In the genomic region with DNA sequence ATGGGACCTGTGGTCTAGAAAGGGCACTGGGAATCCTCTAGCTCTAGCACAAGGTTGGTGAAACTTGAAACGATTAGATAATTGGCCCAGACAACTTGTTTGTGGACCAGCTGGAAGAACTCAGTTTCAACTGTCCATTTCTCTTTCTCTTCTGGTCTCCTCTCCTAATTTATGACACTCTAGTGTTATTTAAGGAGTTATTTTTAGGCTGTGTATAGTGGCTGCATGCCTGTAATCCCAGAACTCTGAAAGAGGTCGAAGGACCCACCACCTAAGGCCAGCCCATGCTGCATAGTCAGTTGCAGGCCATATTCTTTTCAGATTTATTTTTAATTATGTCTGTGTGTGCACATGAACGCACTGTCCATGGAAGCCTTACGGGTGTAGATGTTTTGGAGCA, we compare ENCODE assay signal across 11 mouse cellular contexts. TPM values are rescaled to one million over a fixed set of nuclear protein-coding genes. Genes with fewer than 3 reads are reported as not detected.
DNase-seq lines count a peak whose midpoint lies in the region; ATAC-seq and TF ChIP-seq lines count a peak whose summit lies in the region.
"Had no signal": no experiment of that assay in that cellular context is flagged by ENCODE, and none has a peak within 500 bp of the region (broad histone marks: within the 10 kb centered on the region; RNA-seq: fewer than 3 reads in every experiment).

No protein-coding gene starts in this region.

- peaks cover 22% of the 10 kb centered on the region for H3K36me3 ChIP-seq in heart, embryonic 13.5 days
- H3K36me3 ChIP-seq in limb, embryonic 12.5 days = peaks cover 22% of the 10 kb centered on the region
- peaks cover 5% of the 10 kb centered on the region for H3K36me3 ChIP-seq in neural tube, embryonic 13.5 days

- no peaks in the 10 kb centered on the region for H3K27me3 ChIP-seq in heart, embryonic 13.5 days (replicated peaks)
- no peaks in the 10 kb centered on the region for H3K27me3 ChIP-seq in limb, embryonic 12.5 days
- no peaks in the 10 kb centered on the region for H3K27me3 ChIP-seq in neural tube, embryonic 13.5 days

- TF ChIP-seq CTCF in layer of hippocampus, adult 2 months (conservative IDR thresholded peaks at IDR 0.05) = no peak

- ATAC-seq in heart, embryonic 13.5 days (ENCODE audit: extremely low read depth, insufficient number of reproducible peaks, low FRiP score, low TSS enrichment) = no peak
- no peak for ATAC-seq in limb, embryonic 12.5 days (ENCODE audit: insufficient number of reproducible peaks, insufficient read depth, low FRiP score, low TSS enrichment, low read depth)
- no peak for ATAC-seq in neural tube, embryonic 13.5 days (ENCODE audit: low read depth)

- H3K4me2 ChIP-seq in heart, embryonic 13.5 days = peak overlapping the region; percentile 74
- peak overlapping the region; percentile 87 for H3K4me2 ChIP-seq in limb, embryonic 12.5 days
- peak overlapping the region; percentile 82 for H3K4me2 ChIP-seq in neural tube, embryonic 13.5 days

- peak overlapping the region; percentile 97 for H3K4me3 ChIP-seq in heart, embryonic 13.5 days
- H3K4me3 ChIP-seq in limb, embryonic 12.5 days (replicated peaks) = peak overlapping the region; percentile 94; the same call in 1 of the 2 replicates
- peak overlapping the region; percentile 98 for H3K4me3 ChIP-seq in neural tube, embryonic 13.5 days
- no peak overlapping the region for H3K4me3 ChIP-seq in layer of hippocampus, adult 2 months

- no peaks in the 10 kb centered on the region for H3K9me3 ChIP-seq in heart, embryonic 13.5 days
- no peaks in the 10 kb centered on the region for H3K9me3 ChIP-seq in limb, embryonic 12.5 days
- H3K9me3 ChIP-seq in neural tube, embryonic 13.5 days = no peaks in the 10 kb centered on the region

- peak overlapping the region; percentile 97 for H3K27ac ChIP-seq in heart, embryonic 13.5 days (replicated peaks)
- no peak overlapping the region for H3K27ac ChIP-seq in limb, embryonic 12.5 days
- 0 out of 2 replicates have a peak overlapping the region, but pooled peaks have one; percentile 94 for H3K27ac ChIP-seq in neural tube, embryonic 13.5 days (replicated peaks)
- H3K27ac ChIP-seq in layer of hippocampus, adult 2 months = no peak overlapping the region

- 70% methylated on average over 4 of the region's 4 CpGs for WGBS in heart, embryonic 13.5 days
- 95% methylated on average over 4 of the region's 4 CpGs for WGBS in limb, embryonic 12.5 days
- WGBS in neural tube, embryonic 13.5 days = 74% methylated on average over 4 of the region's 4 CpGs

- peak overlapping the region; percentile 97 for H3K9ac ChIP-seq in heart, embryonic 13.5 days
- H3K9ac ChIP-seq in limb, embryonic 12.5 days (replicated peaks) = no peak overlapping the region
- peak overlapping the region; percentile 99; the same call in 1 of the 2 replicates for H3K9ac ChIP-seq in neural tube, embryonic 13.5 days

- peak; percentile 26 for DNase-seq in kidney, adult 9 months
- no peak for DNase-seq in kidney, postnatal 36 days
- DNase-seq in urinary bladder, postnatal 14 days (ENCODE audit: low spot score) = no peak
- no peak for DNase-seq in adrenal gland, postnatal 10 days
- no peak for DNase-seq in layer of hippocampus, adult 2 months (ENCODE audit: low spot score in 2 of 2)
- DNase-seq: cerebellum, adult 18-20 months had no signal

- peaks cover 31% of the 10 kb centered on the region for H3K4me1 ChIP-seq in heart, embryonic 13.5 days
- peaks cover 22% of the 10 kb centered on the region for H3K4me1 ChIP-seq in limb, embryonic 12.5 days (replicated peaks)
- peaks cover 37% of the 10 kb centered on the region for H3K4me1 ChIP-seq in neural tube, embryonic 13.5 days (replicated peaks)

RNA-seq across cellular contexts. Expression of a gene that starts 0.9 kb away (rescaled TPM):
- polyA plus RNA-seq in heart, embryonic 13.5 days (2015; fragmentation: Nextera tagmentation; extraction: Ambion mirVana) = 12.2 and 13.2 TPM in 2 replicates
- 29.6 and 31.9 TPM in 2 replicates for polyA plus RNA-seq in limb, embryonic 12.5 days (2016; fragmentation: Nextera tagmentation; extraction: Ambion mirVana)
- polyA plus RNA-seq in neural tube, embryonic 13.5 days (2015; fragmentation: Nextera tagmentation; extraction: Ambion mirVana) = 22.5 and 22.9 TPM in 2 replicates
- 10 to 100 TPM; 43.8 to 53.5 TPM for total RNA-seq in adrenal gland, postnatal 10 days (2021)
- total RNA-seq in layer of hippocampus, adult 2 months (2021) = 10 to 100 TPM; 47.9 to 50.9 TPM

RNA-seq across cellular contexts. Expression of a gene that starts 32.8 kb away (rescaled TPM):
- not detected in 2 replicates for polyA plus RNA-seq in heart, embryonic 13.5 days (2015; fragmentation: Nextera tagmentation; extraction: Ambion mirVana)
- polyA plus RNA-seq in limb, embryonic 12.5 days (2016; fragmentation: Nextera tagmentation; extraction: Ambion mirVana) = not detected in 2 replicates
- polyA plus RNA-seq in neural tube, embryonic 13.5 days (2015; fragmentation: Nextera tagmentation; extraction: Ambion mirVana) = not detected in 2 replicates
- total RNA-seq in adrenal gland, postnatal 10 days (2021) = not detected
- total RNA-seq in layer of hippocampus, adult 2 months (2021) = not detected
- total RNA-seq: ES-E14; left cerebral cortex, postnatal 25 days had no signal

RNA-seq across cellular contexts. Expression of a gene that starts 53.3 kb away (rescaled TPM):
- polyA plus RNA-seq in heart, embryonic 13.5 days (2015; fragmentation: Nextera tagmentation; extraction: Ambion mirVana) = 26.8 and 29.7 TPM in 2 replicates
- 49.6 and 55.2 TPM in 2 replicates for polyA plus RNA-seq in limb, embryonic 12.5 days (2016; fragmentation: Nextera tagmentation; extraction: Ambion mirVana)
- 30.8 and 34.9 TPM in 2 replicates for polyA plus RNA-seq in neural tube, embryonic 13.5 days (2015; fragmentation: Nextera tagmentation; extraction: Ambion mirVana)
- 10 to 100 TPM; 22.6 to 25.6 TPM for total RNA-seq in adrenal gland, postnatal 10 days (2021)
- 10 to 100 TPM; 16.8 to 16.9 TPM for total RNA-seq in layer of hippocampus, adult 2 months (2021)

Comparison
In these comparisons a context has a peak if more than half of its experiments do, and no peak if none do; other contexts are left out.
1. H3K27ac ChIP-seq: peak in heart, embryonic 13.5 days (single experiment) and neural tube, embryonic 13.5 days (single experiment); none in limb, embryonic 12.5 days (single experiment) and layer of hippocampus, adult 2 months (single experiment).
2. Peak in every context shown above with its lines, with median percentiles within 50 percentile points of each other: H3K4me2 ChIP-seq.